Mouse (Mus musculus) CH12.LX (cell line): ENCODE results near the gene Krtap12-1. TPM values are rescaled to one million over a fixed set of nuclear protein-coding genes. Genes with fewer than 3 reads are reported as not detected.
"Not testable (repeated sequence)": the region's sequence is repeated elsewhere in the genome, so short reads cannot be mapped to it uniquely, and the experiment has no call there.

Source experiments
- DNase-seq: peaks from one replicate; pipeline ENCODE4 v3.0.0-alpha.2; 2013; ENCODE audit errors: extremely low read depth
- H3K27ac ChIP-seq: 2 replicates; pipeline ENCODE4 v1.5.1; 2012; ENCODE audit warnings: low read depth, mild to moderate bottlenecking, control low read depth, moderate library complexity; ENCODE audit not compliant: insufficient read depth
- H3K27me3 ChIP-seq: replicated peaks from 2 replicates; pipeline ENCODE3; 2012; ENCODE audit warnings: inconsistent platforms
- H3K36me3 ChIP-seq, 2 experiments: replicated peaks in 1 of 2; 2 replicates each; pipeline versions ENCODE3 to v1.6.1; 2012; ENCODE audit warnings: inconsistent platforms in 1 of 2, low read length in 1 of 2, mild to moderate bottlenecking in 1 of 2, mixed read lengths in 1 of 2, moderate library complexity in 1 of 2; ENCODE audit not compliant: control insufficient read depth in 1 of 2, insufficient read depth in 1 of 2
- H3K4me1 ChIP-seq, 2 experiments: 2 replicates each; pipeline ENCODE4 v1.6.1; 2012; ENCODE audit warnings: inconsistent platforms in 1 of 2, moderate library complexity in 1 of 2; ENCODE audit not compliant: insufficient read depth in 2 of 2, control insufficient read depth in 1 of 2
- H3K4me2 ChIP-seq: 2 replicates; pipeline ENCODE4 v1.6.1; 2012; ENCODE audit warnings: low read depth, mild to moderate bottlenecking, control low read depth; ENCODE audit not compliant: poor library complexity, insufficient read depth, severe bottlenecking
- H3K4me3 ChIP-seq, 3 experiments: fragments of 150-350 bp in 1 of 3; sonication (generic) in 1 of 3; replicated peaks in 1 of 3; 2 replicates each; pipeline versions ENCODE3 to v1.5.1; 2011 to 2012; ENCODE audit warnings: low read depth in 2 of 3, low read length in 2 of 3, mild to moderate bottlenecking in 2 of 3, moderate library complexity in 2 of 3, control low read depth in 1 of 3, improper control_type of control experiment in 1 of 3, inconsistent platforms in 1 of 3, mixed read lengths in 1 of 3; ENCODE audit not compliant: poor library complexity in 1 of 3
- H3K79me2 ChIP-seq: replicated peaks from 2 replicates; pipeline ENCODE4 v1.6.1; 2012; ENCODE audit warnings: mild to moderate bottlenecking, moderate library complexity; ENCODE audit not compliant: control insufficient read depth, poor library complexity, insufficient read depth, severe bottlenecking; ENCODE audit errors: extremely low read depth
- H3K9ac ChIP-seq: 2 replicates; pipeline ENCODE4 v1.6.1; 2012; ENCODE audit warnings: low read depth, mild to moderate bottlenecking, control low read depth, moderate library complexity; ENCODE audit not compliant: insufficient read depth
- H3K9me3 ChIP-seq: replicated peaks from 2 replicates; pipeline ENCODE3; 2012; ENCODE audit warnings: low read length, inconsistent platforms, mixed read lengths
- EP300 ChIP-seq: IDR thresholded peaks from 2 replicates; pipeline ENCODE4 v1.6.1; 2011; ENCODE audit warnings: low read length, improper control_type of control experiment
- IRF4 ChIP-seq: IDR thresholded peaks from 2 replicates; pipeline ENCODE4 v1.6.1; 2014; ENCODE audit warnings: low read depth, mild to moderate bottlenecking, inconsistent platforms, low read length, improper control_type of control experiment
- SIN3A ChIP-seq: IDR thresholded peaks from 2 replicates; pipeline ENCODE4 v1.6.1; 2012; ENCODE audit warnings: low read length, improper control_type of control experiment, inconsistent platforms
- TBP ChIP-seq: conservative IDR thresholded peaks from 2 replicates; pipeline ENCODE4 v1.6.1; 2011; ENCODE audit warnings: low read depth, low read length, improper control_type of control experiment
- TCF12 ChIP-seq: IDR thresholded peaks from 2 replicates; pipeline ENCODE4 v1.6.1; 2014; ENCODE audit warnings: low read depth, mild to moderate bottlenecking, inconsistent platforms, low read length, improper control_type of control experiment
- dilution Hi-C: fragments of 300-500 bp; cut with MboI; formaldehyde crosslinking; loops from 2 replicates; pipeline ENCODE4 v1.14.3; 2020; ENCODE audit warnings: low sequenced_read_pairs; ENCODE audit not compliant: extremely low pct_unique_long_range_greater_than_20kb, extremely low pct_ligation_motif_present
- in situ Hi-C: fragments of 300-500 bp; cut with MboI; formaldehyde crosslinking; loops from 3 replicates; pipeline ENCODE4 v1.14.3; 2019; ENCODE audit warnings: low sequenced_read_pairs, low pct_ligation_motif_present, low pct_unique_long_range_greater_than_20kb, mixed read lengths
- polyA plus RNA-seq: library from polyadenylated mRNA; unstranded; fragments of >175 nt; gene quantifications from 2 replicates; pipeline ENCODE4 v1.2.1, GENCODE M21; 2012; ENCODE audit warnings: low read depth; ENCODE audit not compliant: insufficient read length
- total RNA-seq, 2 experiments: library from RNA; depleted of rRNA; stranded (reverse); fragments of 300-350 nt in 1 of 2; fragments of >200 nt in 1 of 2; gene quantifications; 2 replicates each; pipeline ENCODE4 v1.2.3; 2012 to 2014

Krtap12-1 gene
- total and polyA plus RNA-seq, 3 experiments, result not detected

DNA sequence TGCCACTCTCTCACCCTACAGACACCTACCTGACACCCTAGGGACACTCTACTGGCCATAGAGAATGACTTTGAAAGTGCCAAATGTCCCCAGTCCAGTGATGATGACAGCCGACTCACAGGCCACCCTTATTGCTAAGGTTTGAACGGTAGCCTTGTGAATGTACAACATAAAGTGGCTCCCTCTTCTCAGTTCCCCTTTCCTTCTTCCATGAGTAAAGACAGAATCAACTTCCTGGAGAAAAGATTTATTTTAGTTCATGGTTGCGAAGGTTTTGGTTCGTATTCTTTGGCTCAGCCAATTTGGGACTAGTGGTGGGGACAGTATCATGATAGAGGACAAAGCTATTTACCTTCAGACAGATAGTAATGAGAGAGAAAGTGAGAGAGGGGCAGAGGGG is 18.5 kb downstream of the Krtap12-1 start:
- DNase-seq, result no peak
- dilution Hi-C loops, result no loop called here
- H3K79me2 ChIP-seq, result no peaks in the 10 kb centered on the region
- H3K27me3 ChIP-seq, result peaks cover 47% of the 10 kb centered on the region
- H3K4me3 ChIP-seq, result no peak overlapping the region
- H3K9ac ChIP-seq, result no peak overlapping the region
- in situ Hi-C loops, result no loop called here
- peak overlapping the region; percentile 37; the same call in 1 of the 2 replicates for H3K4me2 ChIP-seq
- H3K36me3 ChIP-seq, result no peaks in the 10 kb centered on the region
- peaks cover 0 to 5% of the 10 kb centered on the region in 2 experiments; a peak in 2 of 4 replicates for H3K4me1 ChIP-seq
- peak; percentile 60 for TF ChIP-seq EP300
- no peak for TF ChIP-seq SIN3A
- no peak for TF ChIP-seq TCF12
- peak; percentile 57 for TF ChIP-seq IRF4
- no peak for TF ChIP-seq TBP
- H3K27ac ChIP-seq, result no peak overlapping the region
- H3K9me3 ChIP-seq, result peaks cover 11% of the 10 kb centered on the region

DNA sequence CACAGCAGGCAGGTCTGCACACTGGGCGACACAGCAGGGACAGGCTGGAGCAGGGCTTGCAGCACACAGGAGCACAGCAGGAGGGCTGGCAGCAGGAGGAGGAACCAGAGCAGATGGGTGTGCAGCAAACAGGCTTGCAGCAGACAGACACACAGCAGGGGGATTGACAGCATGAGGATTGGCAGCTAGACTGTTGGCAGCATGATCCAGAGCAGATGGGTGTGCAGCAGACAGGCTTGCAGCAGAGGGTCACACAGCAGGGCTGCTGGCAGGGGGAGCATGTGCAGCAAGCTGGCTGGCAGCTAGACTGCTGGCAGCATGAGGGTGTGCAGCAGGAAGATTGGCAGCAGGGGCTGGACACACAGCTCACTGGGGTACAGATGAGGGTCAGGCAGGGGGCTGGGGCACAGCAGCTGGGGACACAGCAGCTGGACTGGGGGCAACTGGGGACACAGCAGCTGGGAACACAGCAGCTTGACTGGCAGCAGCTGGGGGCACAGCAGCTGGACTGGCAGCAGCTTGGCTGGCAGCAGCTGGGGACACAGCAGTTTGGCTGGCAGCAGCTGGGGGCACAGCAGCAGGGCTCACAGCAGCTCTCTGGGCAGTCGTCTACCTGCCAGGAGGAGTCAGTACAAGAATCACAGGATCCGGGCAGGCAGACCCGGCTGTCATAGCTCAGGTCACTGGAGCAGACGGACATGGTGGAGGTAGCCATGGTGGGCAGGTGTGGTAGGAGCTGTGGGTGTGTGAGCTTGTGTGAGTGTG is 21.7 kb downstream of the Krtap12-1 start, which contains the start of gene Gm18596:
TSS of gene Gm18596 (minus strand) at position 715 of the 765 bp plus-strand sequence.
- H3K4me3 ChIP-seq, H3K27ac ChIP-seq, in situ Hi-C loops, H3K36me3 ChIP-seq, H3K9ac ChIP-seq, H3K9me3 ChIP-seq, H3K79me2 ChIP-seq, H3K4me1 ChIP-seq, DNase-seq, H3K4me2 ChIP-seq, dilution Hi-C loops: not testable (repeated sequence)
- peaks cover 50% of the 10 kb centered on the region for H3K27me3 ChIP-seq

- H3K36me3 ChIP-seq, H3K27ac ChIP-seq, H3K4me1 ChIP-seq, in situ Hi-C loops, dilution Hi-C loops, H3K4me2 ChIP-seq, H3K79me2 ChIP-seq, H3K9ac ChIP-seq, DNase-seq, H3K4me3 ChIP-seq: not testable (repeated sequence)
- peaks cover 18% of the 10 kb centered on the region for H3K9me3 ChIP-seq
- peaks cover 20% of the 10 kb centered on the region for H3K27me3 ChIP-seq
Observed at GRCm38 (mm10) chr10:77750686-77751085, 30.3 kb downstream of the Krtap12-1 start.

DNA sequence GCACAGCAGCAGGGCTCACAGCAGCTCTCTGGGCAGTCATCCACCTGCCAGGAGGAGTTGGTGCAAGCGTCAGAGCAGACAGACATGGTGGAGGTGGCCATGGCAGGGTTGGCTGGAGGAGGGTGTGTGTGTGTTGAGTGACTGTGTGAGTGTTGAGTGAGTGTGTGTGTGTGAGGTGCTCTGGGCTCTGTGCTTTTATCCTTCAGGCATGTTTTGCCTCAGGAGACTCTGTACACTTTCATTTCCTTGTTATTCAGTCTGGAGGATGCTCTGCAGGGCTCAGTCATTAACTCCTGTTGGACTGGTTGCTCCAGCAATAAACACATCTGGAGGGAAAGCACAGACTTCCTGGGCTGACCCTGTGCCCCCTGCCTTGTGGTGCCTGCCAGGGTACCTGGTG is 30.9 kb downstream of the Krtap12-1 start, which contains the start of gene Gm9736:
TSS of gene Gm9736 (minus strand) at position 101 of the 400 bp plus-strand sequence.
- DNase-seq, H3K27ac ChIP-seq, H3K4me1 ChIP-seq, dilution Hi-C loops, in situ Hi-C loops, H3K79me2 ChIP-seq, H3K4me3 ChIP-seq, H3K4me2 ChIP-seq, H3K36me3 ChIP-seq, H3K9ac ChIP-seq: not testable (repeated sequence)
- Histone ChIP-seq H3K9me3 (peaks cover 18% of the 10 kb centered on the region), H3K27me3 (peaks cover 19% of the 10 kb centered on the region)
